Mouse (Mus musculus) lung, postnatal 0 days (tissue): ENCODE measurements around the gene Golph3l. TPM values are rescaled to one million over a fixed set of nuclear protein-coding genes. Genes with fewer than 3 reads are reported as not detected.

Experiments
- ATAC-seq: fragments of 200-750 bp; cut with Nextera tagmentation; 2 replicates; pipeline ENCODE4 v1.8.0; 2017; ENCODE audit warnings: moderate library complexity
- DNase-seq: peaks from one replicate; pipeline ENCODE4 v3.0.0-alpha.2; 2016; ENCODE audit warnings: low spot score
- H3K27ac ChIP-seq: fragments of 300-500 bp; sonication (generic); 2 replicates; pipeline ENCODE4 v1.5.1; 2014; ENCODE audit warnings: antibody characterized with exemption, mild to moderate bottlenecking, low read length, mixed read lengths
- H3K27me3 ChIP-seq: fragments of 300-500 bp; sonication (generic); replicated peaks from 2 replicates; pipeline ENCODE4 v1.6.1; 2014; ENCODE audit warnings: low read length, mixed read lengths; ENCODE audit not compliant: insufficient read depth
- H3K36me3 ChIP-seq: fragments of 300-500 bp; sonication (generic); 2 replicates; pipeline ENCODE4 v1.6.1; 2014; ENCODE audit warnings: low read length, mixed read lengths; ENCODE audit not compliant: insufficient read depth
- H3K4me1 ChIP-seq: fragments of 300-500 bp; sonication (generic); 2 replicates; pipeline ENCODE4 v1.6.1; 2014; ENCODE audit warnings: antibody characterized with exemption, low read depth, low read length, mixed read lengths; ENCODE audit not compliant: insufficient read depth
- H3K4me2 ChIP-seq: fragments of 300-500 bp; sonication (generic); replicated peaks from 2 replicates; pipeline ENCODE4 v1.6.1; 2014; ENCODE audit warnings: low read depth, mild to moderate bottlenecking, low read length, moderate library complexity, mixed read lengths
- H3K4me3 ChIP-seq: fragments of 300-500 bp; sonication (generic); 2 replicates; pipeline ENCODE4 v1.5.1; 2014; ENCODE audit warnings: low read depth, low read length
- H3K9ac ChIP-seq: fragments of 300-500 bp; sonication (generic); replicated peaks from 2 replicates; pipeline ENCODE4 v1.6.1; 2014; ENCODE audit warnings: low read depth, mild to moderate bottlenecking
- H3K9me3 ChIP-seq: fragments of 300-500 bp; sonication (generic); 2 replicates; pipeline ENCODE4 v1.6.1; 2016; ENCODE audit warnings: low read length, mixed read lengths
- CTCF ChIP-seq: IDR thresholded peaks from 2 replicates; pipeline ENCODE4 v1.5.1; 2016; ENCODE audit warnings: antibody characterized with exemption, mild to moderate bottlenecking
- EP300 ChIP-seq: IDR thresholded peaks from 2 replicates; pipeline ENCODE4 v1.6.1; 2016; ENCODE audit warnings: antibody characterized with exemption, mild to moderate bottlenecking, control low read depth
- WGBS: fragments of 180-500 bp; shearing (Covaris S2); extraction: QIAGEN DNeasy Blood & Tissue Kit; methylation state at CpG from one replicate; pipeline ENCODE4 v1.1.7; 2014; 5-methylcytosine and 5-hydroxymethylcytosine counted together
- polyA plus RNA-seq: library from polyadenylated mRNA; unstranded; fragments of >200 nt; fragmentation: Nextera tagmentation; extraction: Ambion mirVana; gene quantifications from 2 replicates; pipeline ENCODE4 v1.2.1, GENCODE M21; 2015

The Golph3l gene
- polyA plus RNA-seq, 1 experiment from 2014 or later, result 23.1 TPM

- Histone ChIP-seq H3K4me2 (no peak overlapping the region), H3K9me3 (no peaks in the 10 kb centered on the region), H3K4me1 (no peaks in the 10 kb centered on the region), H3K36me3 (peaks cover 44% of the 10 kb centered on the region), H3K27ac (no peak overlapping the region), H3K9ac (no peak overlapping the region), H3K4me3 (no peak overlapping the region), H3K27me3 (no peaks in the 10 kb centered on the region)
- no peak for ATAC-seq
- TF ChIP-seq CTCF (no peak), EP300 (no peak)
- WGBS, result 53% methylated on average over 6 of the region's 6 CpGs
- no peak for DNase-seq
Observed at GRCm38 (mm10) chr3:95631304-95631703, 42.6 kb downstream of the Golph3l start.

- WGBS, result 65% methylated on average over 12 of the region's 12 CpGs
- H3K27me3 ChIP-seq, result no peaks in the 10 kb centered on the region
- peaks cover 37% of the 10 kb centered on the region for H3K36me3 ChIP-seq
- ATAC-seq (peak; percentile 68), DNase-seq (peak; percentile 82)
- H3K27ac ChIP-seq, result no peak overlapping the region
- no peak overlapping the region for H3K4me3 ChIP-seq
- H3K9ac ChIP-seq, result no peak overlapping the region
- H3K4me2 ChIP-seq, result no peak overlapping the region
- H3K9me3 ChIP-seq, result no peaks in the 10 kb centered on the region
- H3K4me1 ChIP-seq, result no peaks in the 10 kb centered on the region
- TF ChIP-seq EP300, result peak; percentile 48; the same call in 1 of the 2 replicates
- peak; percentile 74 for TF ChIP-seq CTCF
Observed at GRCm38 (mm10) chr3:95632648-95633588, 44.2 kb downstream of the Golph3l start.

GRCm38 (mm10) chr3:95635636-95636035, 46.9 kb downstream of the Golph3l start:
- no peak for DNase-seq
- Histone ChIP-seq H3K4me1 (no peaks in the 10 kb centered on the region), H3K4me3 (no peak overlapping the region), H3K9ac (no peak overlapping the region), H3K27me3 (no peaks in the 10 kb centered on the region), H3K4me2 (no peak overlapping the region), H3K27ac (no peak overlapping the region), H3K9me3 (no peaks in the 10 kb centered on the region), H3K36me3 (peaks cover 21% of the 10 kb centered on the region)
- TF ChIP-seq CTCF (no peak), EP300 (no peak)
- no peak for ATAC-seq
- 59% methylated on average over 4 of the region's 4 CpGs for WGBS

GRCm38 (mm10) chr3:95636072-95636471, 47.3 kb downstream of the Golph3l start:
- H3K4me1 ChIP-seq, result no peaks in the 10 kb centered on the region
- no peaks in the 10 kb centered on the region for H3K27me3 ChIP-seq
- H3K4me2 ChIP-seq, result no peak overlapping the region
- H3K9me3 ChIP-seq, result no peaks in the 10 kb centered on the region
- H3K36me3 ChIP-seq, result peaks cover 18% of the 10 kb centered on the region; the same call in 1 of the 2 replicates
- H3K27ac ChIP-seq, result no peak overlapping the region
- no peak for DNase-seq
- WGBS, result 68% methylated on average over 4 of the region's 4 CpGs
- no peak overlapping the region for H3K9ac ChIP-seq
- ATAC-seq, result no peak
- TF ChIP-seq CTCF, result no peak
- TF ChIP-seq EP300, result no peak
- H3K4me3 ChIP-seq, result no peak overlapping the region

- no peak overlapping the region for H3K4me3 ChIP-seq
- H3K9ac ChIP-seq, result no peak overlapping the region
- no peak overlapping the region for H3K27ac ChIP-seq
- TF ChIP-seq CTCF, result peak; percentile 44
- no peak for TF ChIP-seq EP300
- no peaks in the 10 kb centered on the region for H3K4me1 ChIP-seq
- H3K27me3 ChIP-seq, result no peaks in the 10 kb centered on the region
- peaks cover 8% of the 10 kb centered on the region; the same call in 1 of the 2 replicates for H3K36me3 ChIP-seq
- WGBS, result 72% methylated on average over 1 of the region's 1 CpGs
- ATAC-seq (no peak), DNase-seq (no peak)
- no peaks in the 10 kb centered on the region for H3K9me3 ChIP-seq
- no peak overlapping the region for H3K4me2 ChIP-seq
Observed at GRCm38 (mm10) chr3:95639694-95640093, 51.0 kb downstream of the Golph3l start.

DNA sequence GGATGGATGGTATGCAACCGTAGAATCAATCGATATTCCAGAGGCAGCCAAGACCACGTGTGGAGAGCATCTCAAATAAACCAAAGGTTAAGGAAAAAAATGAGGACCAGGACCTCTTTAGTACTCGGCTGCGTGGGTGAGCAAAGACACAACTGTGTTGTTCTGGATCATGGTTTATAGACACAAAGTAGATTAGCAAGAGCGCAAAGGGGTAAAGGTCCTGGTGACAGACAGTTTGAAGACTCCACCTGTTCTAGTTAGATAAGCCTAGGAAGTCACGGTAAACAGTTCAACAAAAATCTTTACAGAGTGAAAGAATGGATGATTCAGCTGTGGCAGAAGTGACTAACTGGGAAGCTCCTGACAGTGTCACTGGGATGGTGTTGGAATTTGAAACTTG, 54.4 kb downstream of the Golph3l start:
- ATAC-seq (no peak), DNase-seq (no peak)
- Histone ChIP-seq H3K36me3 (peaks cover 4% of the 10 kb centered on the region; the same call in 1 of the 2 replicates), H3K27me3 (no peaks in the 10 kb centered on the region), H3K9ac (no peak overlapping the region), H3K27ac (no peak overlapping the region), H3K9me3 (no peaks in the 10 kb centered on the region), H3K4me3 (no peak overlapping the region), H3K4me2 (no peak overlapping the region), H3K4me1 (no peaks in the 10 kb centered on the region)
- no peak for TF ChIP-seq EP300
- no peak for TF ChIP-seq CTCF
- 71% methylated on average over 7 of the region's 7 CpGs for WGBS
